Mouse (Mus musculus) bone marrow macrophage, adult 2 months (primary cell): Measurements from ENCODE around the gene Polr2j. TPM values are rescaled to one million over a fixed set of nuclear protein-coding genes. Genes with fewer than 3 reads are reported as not detected.

Experiments used
- H3K27ac ChIP-seq: 2 replicates; pipeline ENCODE4 v1.5.1; 2012; ENCODE audit warnings: low read depth, low read length; ENCODE audit not compliant: insufficient read depth
- H3K4me1 ChIP-seq: 2 replicates; pipeline ENCODE4 v1.6.1; 2012; ENCODE audit warnings: low read length; ENCODE audit not compliant: control insufficient read depth, insufficient read depth
- H3K4me3 ChIP-seq: 2 replicates; pipeline ENCODE4 v1.5.1; 2012; ENCODE audit warnings: mild to moderate bottlenecking, low read length, moderate library complexity; ENCODE audit not compliant: insufficient read depth
- CTCF ChIP-seq: IDR thresholded peaks from 2 replicates; pipeline ENCODE4 v1.5.1; 2012; ENCODE audit warnings: low read depth, mild to moderate bottlenecking, low read length, moderate library complexity
- POLR2A ChIP-seq: IDR thresholded peaks from 2 replicates; pipeline ENCODE4 v1.6.1; 2012; ENCODE audit warnings: mild to moderate bottlenecking, low read depth, low read length, borderline replicate concordance
- polyA plus RNA-seq: library from polyadenylated mRNA; stranded (reverse); fragments of >200 nt; gene quantifications from 2 replicates; pipeline ENCODE4 v1.2.4, GENCODE M21; 2012; ENCODE audit not compliant: missing spikeins, insufficient read depth, insufficient read length

Gene Polr2j
- polyA plus RNA-seq, result 82.8 and 86.7 TPM in 2 replicates

GRCm38 (mm10) chr5:136115891-136116783 is at the start of gene Polr2j:
Polr2j (plus strand) TSS chr5:136116631.
- H3K4me1 ChIP-seq, result peaks cover 9% of the 10 kb centered on the region; the same call in 1 of the 2 replicates
- TF ChIP-seq CTCF (peak; percentile 60; the same call in 1 of the 2 replicates), POLR2A (peak; percentile 7; the same call in 1 of the 2 replicates)
- H3K4me3 ChIP-seq, result peak within 1 kb of the TSS; percentile 91
- H3K27ac ChIP-seq, result peak within 1 kb of the TSS; percentile 30; the same call in 1 of the 2 replicates

- TF ChIP-seq POLR2A, result no peak
- TF ChIP-seq CTCF, result peak; percentile 18; the same call in 1 of the 2 replicates
- no peak overlapping the region for H3K4me3 ChIP-seq
- no peak overlapping the region for H3K27ac ChIP-seq
- H3K4me1 ChIP-seq, result peaks cover 17% of the 10 kb centered on the region
Observed at GRCm38 (mm10) chr5:136069411-136069810, 47.0 kb upstream of the Polr2j start.

GRCm38 (mm10) chr5:136073051-136073450 is 43.4 kb upstream of the Polr2j start:
- H3K4me3 ChIP-seq, result no peak overlapping the region
- TF ChIP-seq POLR2A, result no peak
- no peak for TF ChIP-seq CTCF
- H3K4me1 ChIP-seq, result peaks cover 32% of the 10 kb centered on the region
- H3K27ac ChIP-seq, result no peak overlapping the region

- no peak overlapping the region for H3K4me3 ChIP-seq
- no peak overlapping the region for H3K27ac ChIP-seq
- TF ChIP-seq POLR2A (no peak), CTCF (no peak)
- peaks cover 32% of the 10 kb centered on the region for H3K4me1 ChIP-seq
Observed at GRCm38 (mm10) chr5:136073526-136073925, 42.9 kb upstream of the Polr2j start.

GRCm38 (mm10) chr5:136075076-136075475 is 41.4 kb upstream of the Polr2j start:
- no peak overlapping the region for H3K4me3 ChIP-seq
- H3K4me1 ChIP-seq, result peaks cover 17% of the 10 kb centered on the region
- no peak for TF ChIP-seq POLR2A
- TF ChIP-seq CTCF, result no peak
- no peak overlapping the region for H3K27ac ChIP-seq

- Histone ChIP-seq H3K27ac (no peak overlapping the region), H3K4me1 (peaks cover 15% of the 10 kb centered on the region), H3K4me3 (no peak overlapping the region)
- TF ChIP-seq CTCF (no peak), POLR2A (no peak)
Observed at GRCm38 (mm10) chr5:136076284-136076683, 40.1 kb upstream of the Polr2j start.

- H3K4me1 ChIP-seq, result peaks cover 15% of the 10 kb centered on the region
- no peak overlapping the region for H3K4me3 ChIP-seq
- TF ChIP-seq POLR2A (no peak), CTCF (no peak)
- H3K27ac ChIP-seq, result peak overlapping the region; percentile 8; the same call in 1 of the 2 replicates
Observed at GRCm38 (mm10) chr5:136077001-136077550, 39.4 kb upstream of the Polr2j start.

GRCm38 (mm10) chr5:136078136-136078535 is 38.3 kb upstream of the Polr2j start:
- Histone ChIP-seq H3K4me3 (no peak overlapping the region), H3K27ac (no peak overlapping the region), H3K4me1 (peaks cover 15% of the 10 kb centered on the region)
- TF ChIP-seq CTCF, result no peak
- TF ChIP-seq POLR2A, result no peak

GRCm38 (mm10) chr5:136082345-136082744 is 34.1 kb upstream of the Polr2j start:
- peaks cover 28% of the 10 kb centered on the region for H3K4me1 ChIP-seq

GRCm38 (mm10) chr5:136083669-136084107 is 32.7 kb upstream of the Polr2j start, which contains the start of gene Rasa4:
Rasa4 (plus strand) TSS chr5:136083916.
- peak within 1 kb of the TSS; percentile 95 for H3K27ac ChIP-seq
- H3K4me3 ChIP-seq, result peak within 1 kb of the TSS; percentile 92
- H3K4me1 ChIP-seq, result peaks cover 30% of the 10 kb centered on the region
- TF ChIP-seq CTCF, result no peak
- no peak for TF ChIP-seq POLR2A

More at GRCm38 (mm10) chr5:136082345-136082744, 34.1 kb upstream of the Polr2j start:
- Histone ChIP-seq H3K4me3 (no peak overlapping the region), H3K27ac (no peak overlapping the region)
- TF ChIP-seq CTCF (no peak), POLR2A (no peak)
